Mouse (Mus musculus): ENCODE data around the gene Senp5. TPM values are rescaled to one million over a fixed set of nuclear protein-coding genes. Genes with fewer than 3 reads are reported as not detected.

Gene Senp5
- total RNA-seq, 2 experiments from 2014 or later = 44.6 to 47.6 TPM

GRCm38 (mm10) chr16:31945372-31945771 lies 57.7 kb downstream of the Senp5 start:
- intact Hi-C loops (cut with DNase I) = no loop called here

GRCm38 (mm10) chr16:31944698-31945255 lies 58.3 kb downstream of the Senp5 start:
- no peak for DNase-seq (ENCODE audit: low spot score in 2 of 2)
- intact Hi-C loops (cut with DNase I) = no loop called here

More at GRCm38 (mm10) chr16:31945372-31945771, 57.7 kb downstream of the Senp5 start:
- no peak for DNase-seq (ENCODE audit: low spot score in 2 of 2)

GRCm38 (mm10) chr16:31943980-31944379 lies 59.1 kb downstream of the Senp5 start:
- intact Hi-C loops (cut with DNase I) = no loop called here
- peak; percentile 85 to 88 for DNase-seq (ENCODE audit: low spot score in 2 of 2)

GRCm38 (mm10) chr16:31940586-31940985 lies 62.5 kb downstream of the Senp5 start:
- DNase-seq (ENCODE audit: low spot score in 2 of 2) = no peak
- intact Hi-C loops (cut with DNase I) = no loop called here

- intact Hi-C loops (cut with DNase I) = no loop called here
- no peak for DNase-seq (ENCODE audit: low spot score in 2 of 2)
Observed at GRCm38 (mm10) chr16:31938856-31939255, 64.2 kb downstream of the Senp5 start.

GRCm38 (mm10) chr16:31936568-31936967 lies 66.5 kb downstream of the Senp5 start:
- intact Hi-C loops (cut with DNase I) = no loop called here
- DNase-seq (ENCODE audit: low spot score in 2 of 2) = no peak

- peak; percentile 57 to 65 for DNase-seq (ENCODE audit: low spot score in 2 of 2)
- intact Hi-C loops (cut with DNase I) = no loop called here
Observed at GRCm38 (mm10) chr16:31935091-31935979, 67.8 kb downstream of the Senp5 start.

- intact Hi-C loops (cut with DNase I) = no loop called here
- DNase-seq (ENCODE audit: low spot score in 2 of 2) = no peak
Observed at GRCm38 (mm10) chr16:31934550-31935010, 68.5 kb downstream of the Senp5 start.

- peak; percentile 43 to 66 for DNase-seq (ENCODE audit: low spot score in 2 of 2)
- intact Hi-C loops (cut with DNase I) = no loop called here
Observed at GRCm38 (mm10) chr16:31933751-31934549, 69.1 kb downstream of the Senp5 start, which contains the start of gene Pigz. Pigz (plus strand) TSS chr16:31933851.

- DNase-seq (ENCODE audit: low spot score in 2 of 2) = peak; percentile 92 to 97
- intact Hi-C loops (cut with DNase I) = no loop called here
Observed at GRCm38 (mm10) chr16:31932840-31933697, 70.0 kb downstream of the Senp5 start.

GRCm38 (mm10) chr16:31932255-31932654 lies 70.8 kb downstream of the Senp5 start:
- peak in 1 of 2 experiments; percentile 42 for DNase-seq (ENCODE audit: low spot score in 2 of 2)
- intact Hi-C loops (cut with DNase I) = no loop called here

GRCm38 (mm10) chr16:31931330-31931729 lies 71.8 kb downstream of the Senp5 start:
- no peak for DNase-seq (ENCODE audit: low spot score in 2 of 2)
- intact Hi-C loops (cut with DNase I) = no loop called here

GRCm38 (mm10) chr16:31927412-31927811 lies 75.7 kb downstream of the Senp5 start:
- intact Hi-C loops (cut with DNase I) = no loop called here
- DNase-seq (ENCODE audit: low spot score in 2 of 2) = no peak

GRCm38 (mm10) chr16:31926547-31927182 lies 76.4 kb downstream of the Senp5 start:
- intact Hi-C loops (cut with DNase I) = no loop called here
- DNase-seq (ENCODE audit: low spot score in 2 of 2) = no peak

GRCm38 (mm10) chr16:31926091-31926490 lies 77.0 kb downstream of the Senp5 start:
- intact Hi-C loops (cut with DNase I) = no loop called here
- DNase-seq (ENCODE audit: low spot score in 2 of 2) = no peak

GRCm38 (mm10) chr16:31924368-31924767 lies 78.7 kb downstream of the Senp5 start:
- intact Hi-C loops (cut with DNase I) = no loop called here
- no peak for DNase-seq (ENCODE audit: low spot score in 2 of 2)

GRCm38 (mm10) chr16:31918248-31918724 lies 84.8 kb downstream of the Senp5 start:
- intact Hi-C loops (cut with DNase I) = loop anchor here (2.0 to 5.0 kb wide), 3 partner anchors 39 to 461 kb away; partner anchors contain the start of gene Meltf
- DNase-seq (ENCODE audit: low spot score in 2 of 2) = peak; percentile 94 to 95

GRCm38 (mm10) chr16:31917776-31918175 lies 85.3 kb downstream of the Senp5 start:
- intact Hi-C loops (cut with DNase I) = loop anchor here (2.0 to 5.0 kb wide), 3 partner anchors 39 to 460 kb away; partner anchors contain the start of gene Meltf
- DNase-seq (ENCODE audit: low spot score in 2 of 2) = no peak

Measured in left cerebral cortex, postnatal 14 days (tissue).